Comparison of ENCODE assay signal across 9 mouse cellular contexts in the genomic region with DNA sequence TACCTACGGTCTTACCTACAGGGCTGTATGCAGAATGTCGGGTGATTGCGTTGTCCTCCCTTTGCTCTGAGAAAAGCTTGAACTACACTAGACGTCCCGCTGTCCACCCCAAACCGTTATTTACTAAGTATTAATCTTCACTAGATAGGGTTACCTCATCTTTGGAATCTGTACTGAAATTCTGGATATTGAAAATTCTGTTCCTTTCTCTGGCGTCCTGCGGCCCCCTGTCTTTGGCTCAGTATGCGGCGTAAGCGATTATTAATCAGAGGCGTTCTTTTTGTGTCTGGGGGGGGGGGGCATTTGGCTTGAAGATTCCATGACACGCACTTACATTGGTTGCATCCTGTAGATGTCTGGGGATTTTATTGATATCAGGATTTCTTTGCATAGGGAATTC.
DNase-seq lines count a peak whose midpoint lies in the region; ATAC-seq and TF ChIP-seq lines count a peak whose summit lies in the region.
"Had no signal": no experiment of that assay in that cellular context is flagged by ENCODE, and none has a peak within 500 bp of the region (broad histone marks: within the 10 kb centered on the region; RNA-seq: fewer than 3 reads in every experiment).

No protein-coding gene starts in this region.

- H3K27ac ChIP-seq in forebrain, postnatal 0 days (ENCODE audit: low read depth, low read length): peak overlapping the region; percentile 100
- peak overlapping the region; percentile 100 for H3K27ac ChIP-seq in midbrain, embryonic 16.5 days (ENCODE audit: low read length)

- no peaks in the 10 kb centered on the region for H3K9me3 ChIP-seq in forebrain, postnatal 0 days (ENCODE audit: low read length)
- H3K9me3 ChIP-seq in midbrain, embryonic 16.5 days (replicated peaks; ENCODE audit: control insufficient read depth, low read length, poor library complexity, severe bottlenecking): no peaks in the 10 kb centered on the region

- TF ChIP-seq CTCF in forebrain, postnatal 0 days (IDR thresholded peaks at IDR 0.05; ENCODE audit: low read depth): no peak

- 4% methylated on average over 13 of the region's 13 CpGs for WGBS in forebrain, postnatal 0 days
- WGBS in midbrain, embryonic 16.5 days: 4% methylated on average over 13 of the region's 13 CpGs

- H3K4me3 ChIP-seq in forebrain, postnatal 0 days (ENCODE audit: low read depth, low read length): peak overlapping the region; percentile 67
- H3K4me3 ChIP-seq in midbrain, embryonic 16.5 days (ENCODE audit: low read depth, low read length): peak overlapping the region; percentile 70

- peak; percentile 36 for DNase-seq in cerebellum, adult 11 months
- no peak for DNase-seq in cerebellum, adult 11-12 months
- DNase-seq in brain, embryonic 18.5 days (ENCODE audit: low read depth, low spot score): peak; percentile 34
- peak; percentile 78 for DNase-seq in forebrain, postnatal 0 days
- no peak for DNase-seq in left cerebral cortex, adult 8-10 months (ENCODE audit: low spot score in 2 of 2)
- no peak for DNase-seq in lung, postnatal 25 days (ENCODE audit: low spot score)
- DNase-seq: heart, postnatal 14 days had no signal

- no peak for ATAC-seq in forebrain, postnatal 0 days
- no peak for ATAC-seq in midbrain, embryonic 16.5 days
- ATAC-seq in erythroid progenitor cell, adult 5-6 weeks (replicated peaks; ENCODE audit: low FRiP score, poor library complexity, severe bottlenecking): no peak

- H3K27me3 ChIP-seq in forebrain, postnatal 0 days (ENCODE audit: insufficient read depth, low read length): no peaks in the 10 kb centered on the region
- H3K27me3 ChIP-seq in midbrain, embryonic 16.5 days (ENCODE audit: control insufficient read depth, insufficient read depth, low read depth, low read length): no peaks in the 10 kb centered on the region

- H3K4me1 ChIP-seq in forebrain, postnatal 0 days (ENCODE audit: insufficient read depth): no peaks in the 10 kb centered on the region
- H3K4me1 ChIP-seq in midbrain, embryonic 16.5 days (ENCODE audit: control insufficient read depth, insufficient read depth, low read length): no peaks in the 10 kb centered on the region

- no peaks in the 10 kb centered on the region for H3K36me3 ChIP-seq in forebrain, postnatal 0 days (ENCODE audit: insufficient read depth)
- no peaks in the 10 kb centered on the region for H3K36me3 ChIP-seq in midbrain, embryonic 16.5 days (ENCODE audit: control insufficient read depth, insufficient read depth, low read length)

- H3K9ac ChIP-seq in forebrain, postnatal 0 days: peak overlapping the region; percentile 100
- H3K9ac ChIP-seq in midbrain, embryonic 16.5 days (ENCODE audit: low read depth, low read length): peak overlapping the region; percentile 88

- H3K4me2 ChIP-seq in forebrain, postnatal 0 days (ENCODE audit: low read depth): peak overlapping the region; percentile 71
- H3K4me2 ChIP-seq in midbrain, embryonic 16.5 days (ENCODE audit: low read length): peak overlapping the region; percentile 71

Comparison
In these comparisons a context has a peak if more than half of its experiments do, and no peak if none do; other contexts are left out.
1. DNase-seq: peak in cerebellum, adult 11 months (single experiment), brain, embryonic 18.5 days (single experiment) and forebrain, postnatal 0 days (single experiment); none in cerebellum, adult 11-12 months (single experiment), left cerebral cortex, adult 8-10 months (0 of 2) and lung, postnatal 25 days (single experiment).